Mouse (Mus musculus) liver, adult 2 months (tissue): ENCODE data around the gene Rnf10. TPM values are rescaled to one million over a fixed set of nuclear protein-coding genes. Genes with fewer than 3 reads are reported as not detected.

Experiments used
- DNase-seq: peaks from one replicate; pipeline ENCODE4 v3.0.0-alpha.2; 2011; ENCODE audit warnings: low read depth, low spot score; ENCODE audit errors: extremely low read depth
- H3K27ac ChIP-seq: fragments of 200-500 bp; replicated peaks from 2 replicates; pipeline ENCODE4 v1.5.1; 2012; ENCODE audit warnings: low read depth, mild to moderate bottlenecking, control low read depth, inconsistent platforms, low read length; ENCODE audit not compliant: insufficient read depth
- H3K27me3 ChIP-seq: fragments of 200-500 bp; 2 replicates; pipeline ENCODE4 v1.6.1; 2012; ENCODE audit warnings: mild to moderate bottlenecking, moderate library complexity, low read length, inconsistent platforms; ENCODE audit not compliant: control insufficient read depth, insufficient read depth
- H3K36me3 ChIP-seq: fragments of 200-500 bp; 2 replicates; pipeline ENCODE4 v1.6.1; 2012; ENCODE audit warnings: low read length, inconsistent platforms; ENCODE audit not compliant: control insufficient read depth, insufficient read depth
- H3K4me1 ChIP-seq: fragments of 200-500 bp; 2 replicates; pipeline ENCODE4 v1.6.1; 2011; ENCODE audit warnings: low read length; ENCODE audit not compliant: control insufficient read depth, insufficient read depth
- H3K4me3 ChIP-seq: fragments of 200-500 bp; 2 replicates; pipeline ENCODE4 v1.5.1; 2011; ENCODE audit warnings: low read depth, mild to moderate bottlenecking, control low read depth, low read length, moderate library complexity; ENCODE audit not compliant: insufficient read depth
- H3K79me2 ChIP-seq: fragments of 200-500 bp; 2 replicates; pipeline ENCODE4 v1.6.1; 2012; ENCODE audit warnings: inconsistent platforms, mild to moderate bottlenecking, low read length, moderate library complexity; ENCODE audit not compliant: control insufficient read depth, insufficient read depth
- H3K9ac ChIP-seq: fragments of 200-500 bp; 2 replicates; pipeline ENCODE4 v1.6.1; 2012; ENCODE audit warnings: low read depth, mild to moderate bottlenecking, control low read depth, inconsistent platforms, low read length
- CTCF ChIP-seq: fragments of 200-500 bp; IDR thresholded peaks from 2 replicates; pipeline ENCODE4 v1.5.1; 2011; ENCODE audit warnings: low read depth, low read length, control low read depth
- POLR2A ChIP-seq: fragments of 200-500 bp; IDR thresholded peaks from 2 replicates; pipeline ENCODE4 v1.6.1; 2011; ENCODE audit warnings: low read length, control low read depth; ENCODE audit not compliant: insufficient read depth; ENCODE audit errors: extremely low read depth
- WGBS: fragments of 180-500 bp; shearing (Covaris S2); methylation state at CpG from one replicate; pipeline ENCODE4 v1.1.7; 2018; 5-methylcytosine and 5-hydroxymethylcytosine counted together
- polyA plus RNA-seq: library from polyadenylated mRNA; depleted of rRNA; stranded (reverse); fragments of >200 nt; gene quantifications from 2 replicates; pipeline ENCODE4 v1.2.3, GENCODE M21; 2012
- total RNA-seq: library from RNA; depleted of rRNA; stranded (reverse); fragments of >200 nt; gene quantifications from 2 replicates; pipeline ENCODE4 v1.2.3, GENCODE M21; 2014

Gene Rnf10
- total and polyA plus RNA-seq, 2 experiments, result 32.1 to 79.2 TPM

DNA sequence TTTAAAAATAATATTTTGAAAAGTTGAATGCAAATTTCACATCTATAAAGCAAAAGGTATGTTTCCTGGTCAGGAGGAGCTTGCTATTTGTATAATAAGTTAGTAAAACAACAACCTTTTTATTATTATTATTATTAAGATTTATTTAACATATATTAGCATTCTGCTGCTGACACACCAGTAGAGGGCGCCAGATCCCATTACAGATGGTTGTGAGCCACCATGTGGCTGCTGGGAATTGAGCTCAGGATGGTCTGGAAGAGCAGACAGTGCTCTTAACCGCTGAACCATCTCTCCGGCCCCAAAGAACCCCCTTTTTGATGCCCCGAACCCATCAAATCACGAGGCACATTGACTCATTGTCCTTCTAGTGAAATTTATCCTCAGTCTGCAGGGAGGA lies 65.5 kb downstream of the Rnf10 start:
- Histone ChIP-seq H3K4me3 (no peak overlapping the region), H3K79me2 (no peaks in the 10 kb centered on the region), H3K36me3 (no peaks in the 10 kb centered on the region), H3K4me1 (peaks cover 7% of the 10 kb centered on the region; the same call in 1 of the 2 replicates), H3K27ac (no peak overlapping the region), H3K9ac (no peak overlapping the region), H3K27me3 (peaks cover 9% of the 10 kb centered on the region; the same call in 1 of the 2 replicates)
- DNase-seq, result no peak
- TF ChIP-seq POLR2A (no peak), CTCF (no peak)
- WGBS, result 64% methylated on average over 5 of the region's 5 CpGs

DNA sequence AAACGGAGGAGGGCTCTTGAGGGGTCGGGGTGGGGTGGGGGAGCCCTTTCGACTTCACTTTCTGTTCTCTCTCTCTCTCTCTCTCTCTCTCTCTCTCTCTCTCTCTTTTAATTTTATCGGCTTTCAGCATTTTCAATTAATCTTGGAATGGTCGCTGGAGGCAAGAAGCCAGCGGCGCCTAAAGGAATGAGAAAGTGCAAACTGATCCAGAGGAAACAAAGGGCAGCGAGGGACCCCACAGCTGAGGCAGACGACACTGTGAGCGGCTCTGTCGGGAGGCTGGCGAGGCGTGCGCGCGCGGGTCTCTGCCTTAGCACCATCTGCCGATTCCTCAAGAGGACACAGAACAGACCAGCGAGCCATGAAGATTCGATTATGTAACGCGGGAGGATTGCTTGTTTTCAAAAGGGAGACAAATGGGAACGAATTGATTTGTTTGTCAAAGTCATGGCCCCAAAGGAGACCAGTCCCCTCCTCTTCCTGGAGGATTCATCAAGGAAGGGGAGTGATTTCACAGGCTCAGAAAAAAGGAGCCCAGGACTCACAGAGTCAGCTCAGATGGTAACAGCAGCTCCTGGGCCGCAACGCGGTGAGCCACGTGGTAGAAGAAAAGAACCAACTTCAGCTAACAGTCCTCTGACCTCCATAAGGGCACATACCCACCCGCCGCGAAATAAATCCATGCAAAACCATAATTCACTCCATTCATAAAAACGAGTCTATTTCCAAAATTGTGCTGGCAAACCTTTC lies 68.0 kb downstream of the Rnf10 start:
- peak; percentile 6 for DNase-seq
- Histone ChIP-seq H3K27ac (no peak overlapping the region), H3K79me2 (no peaks in the 10 kb centered on the region), H3K4me3 (no peak overlapping the region), H3K36me3 (no peaks in the 10 kb centered on the region), H3K4me1 (peaks cover 7% of the 10 kb centered on the region; the same call in 1 of the 2 replicates), H3K27me3 (peaks cover 9% of the 10 kb centered on the region; the same call in 1 of the 2 replicates), H3K9ac (no peak overlapping the region)
- TF ChIP-seq CTCF, result no peak
- 7% methylated on average over 31 of the region's 31 CpGs for WGBS

DNA sequence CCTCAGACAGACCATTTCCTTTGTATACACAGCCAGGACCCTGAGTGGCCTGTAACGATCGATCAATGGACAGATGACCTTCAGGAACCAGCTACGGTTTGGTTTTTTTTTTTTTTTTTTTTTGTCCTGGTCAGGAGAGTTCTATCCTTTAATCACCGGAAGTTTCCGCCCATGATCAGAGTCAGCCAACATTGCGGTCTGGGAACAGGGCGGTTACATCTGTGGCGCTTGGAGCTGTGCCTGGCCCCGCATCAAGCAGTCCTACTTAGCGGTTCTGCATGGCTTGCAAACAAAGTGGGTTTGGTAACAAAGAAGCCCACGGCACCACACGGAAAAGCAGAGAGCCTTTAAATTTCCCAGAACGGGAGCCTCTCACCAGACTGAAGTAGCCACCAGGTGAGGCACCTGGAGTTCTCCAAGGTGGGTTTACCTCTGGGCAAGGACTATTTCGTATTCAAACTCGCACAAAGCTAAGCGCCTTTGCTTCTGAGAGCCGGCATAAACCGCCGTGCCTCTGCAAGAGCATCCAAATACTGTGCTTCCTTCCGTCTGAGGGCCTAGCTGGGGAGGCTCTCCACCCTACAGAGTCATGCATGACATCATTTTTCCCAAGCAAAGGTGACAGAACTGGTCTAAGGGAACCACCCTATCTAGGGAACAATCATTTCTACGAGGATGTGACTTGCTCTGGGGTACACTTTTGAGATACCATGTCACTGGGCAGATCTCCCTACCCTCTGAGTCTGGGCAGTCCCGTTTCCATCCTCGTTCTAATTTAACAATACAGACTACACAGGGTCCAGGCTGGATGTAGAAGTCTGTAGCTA lies 68.8 kb downstream of the Rnf10 start:
- no peaks in the 10 kb centered on the region for H3K79me2 ChIP-seq
- no peak overlapping the region for H3K9ac ChIP-seq
- no peak overlapping the region for H3K27ac ChIP-seq
- DNase-seq, result peak; percentile 42
- 6% methylated on average over 23 of the region's 23 CpGs for WGBS
- TF ChIP-seq CTCF, result no peak
- no peak for TF ChIP-seq POLR2A
- peaks cover 7% of the 10 kb centered on the region; the same call in 1 of the 2 replicates for H3K4me1 ChIP-seq
- H3K27me3 ChIP-seq, result peaks cover 9% of the 10 kb centered on the region; the same call in 1 of the 2 replicates
- H3K36me3 ChIP-seq, result no peaks in the 10 kb centered on the region
- H3K4me3 ChIP-seq, result no peak overlapping the region

DNA sequence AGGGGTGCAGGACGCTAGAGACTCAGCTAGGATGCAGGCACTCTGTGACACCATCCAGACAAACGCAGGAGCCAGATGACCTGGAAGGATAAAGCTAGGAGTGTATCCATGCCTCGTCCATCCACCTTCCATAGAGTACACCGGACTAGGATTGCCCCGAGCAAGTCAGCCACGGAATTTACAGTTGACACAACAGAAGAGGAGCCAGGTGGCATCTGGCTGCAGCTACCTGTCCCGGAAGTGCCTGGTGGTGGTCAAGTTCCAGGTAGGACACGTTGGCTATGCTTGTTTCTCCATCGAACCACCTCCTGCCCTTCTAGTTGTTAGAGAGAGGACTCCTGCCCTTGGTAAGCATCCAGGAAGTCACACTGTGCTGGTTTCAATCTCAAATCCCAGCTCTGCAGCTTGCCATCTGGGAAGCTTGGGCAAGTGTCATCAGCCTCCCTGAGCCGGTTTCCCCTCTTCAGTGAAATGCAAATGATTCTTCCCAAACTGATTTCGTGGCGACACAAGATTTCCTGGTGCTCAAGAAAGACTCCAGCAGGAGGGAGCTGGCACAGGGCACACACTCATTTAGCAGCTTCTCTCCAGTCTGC lies 78.0 kb downstream of the Rnf10 start:
- no peak overlapping the region for H3K4me3 ChIP-seq
- no peak for DNase-seq
- H3K79me2 ChIP-seq, result no peaks in the 10 kb centered on the region
- TF ChIP-seq POLR2A, result no peak
- no peak for TF ChIP-seq CTCF
- peaks cover 31% of the 10 kb centered on the region; the same call in 1 of the 2 replicates for H3K27me3 ChIP-seq
- no peak overlapping the region for H3K9ac ChIP-seq
- peaks cover 7% of the 10 kb centered on the region; the same call in 1 of the 2 replicates for H3K4me1 ChIP-seq
- no peaks in the 10 kb centered on the region for H3K36me3 ChIP-seq
- 18% methylated on average over 12 of the region's 12 CpGs for WGBS
- no peak overlapping the region for H3K27ac ChIP-seq

DNA sequence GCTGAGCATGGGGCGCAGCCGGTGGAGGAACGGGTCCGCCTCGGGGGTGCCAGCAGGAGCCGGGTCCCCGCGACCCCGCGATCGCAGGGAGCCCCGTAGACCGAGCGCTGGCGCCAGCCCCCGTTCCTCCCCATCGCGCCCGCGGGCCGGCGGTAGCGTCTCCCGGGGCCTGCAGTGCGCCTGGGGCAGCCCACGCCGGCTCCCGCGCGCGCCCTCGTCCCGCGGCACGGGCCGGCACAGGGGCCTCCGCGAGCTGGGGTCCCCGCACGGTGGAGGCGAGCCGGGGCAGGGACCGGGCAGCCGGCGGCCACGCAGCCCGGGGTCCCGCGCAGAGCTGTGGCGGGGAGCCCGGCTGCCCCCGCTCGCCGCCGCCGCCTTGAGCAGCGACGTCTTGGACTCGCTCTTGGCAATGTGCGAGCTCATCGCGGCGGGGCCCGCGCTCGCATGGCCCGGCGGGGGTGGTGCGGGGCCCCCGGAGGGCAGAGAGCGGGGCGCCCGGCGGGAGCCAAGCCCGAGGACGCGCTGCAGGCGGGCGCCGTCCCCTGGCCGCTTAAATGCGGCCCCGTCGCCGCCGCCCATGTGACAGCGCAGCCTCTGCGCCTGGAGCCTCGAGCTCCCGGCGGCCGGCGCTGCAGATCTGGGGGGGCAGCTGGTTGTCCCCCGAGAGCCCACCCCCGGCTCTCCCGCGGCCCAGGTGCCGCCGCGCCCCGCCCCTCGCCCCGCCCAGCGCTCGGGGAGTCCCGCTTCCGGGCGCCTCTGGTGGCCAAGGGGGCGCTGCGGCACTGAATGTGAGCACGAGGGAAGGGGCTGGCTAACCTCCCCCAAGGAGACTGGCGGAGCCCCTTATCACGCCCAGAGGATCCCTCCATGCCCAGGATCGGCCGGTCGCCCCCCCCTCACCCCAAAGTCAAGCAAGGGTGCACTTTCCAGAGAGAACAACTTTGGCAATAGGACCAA lies 78.8 kb downstream of the Rnf10 start, which contains the start of gene Cabp1:
TSS of gene Cabp1 (minus strand) at position 713 of the 957 bp plus-strand sequence.
- no peak within 1 kb of the TSS for H3K27ac ChIP-seq
- peak within 1 kb of the TSS; percentile 26; the same call in 1 of the 2 replicates for H3K4me3 ChIP-seq
- WGBS, result 2% methylated on average over 108 of the region's 116 CpGs
- TF ChIP-seq CTCF, result peak; percentile 16; the same call in 1 of the 2 replicates
- TF ChIP-seq POLR2A, result no peak
- 0 out of 2 replicates have a peak within 1 kb of the TSS, but pooled peaks have one; percentile 22 for H3K9ac ChIP-seq
- DNase-seq, result no peak
- H3K27me3 ChIP-seq, result peaks cover 31% of the 10 kb centered on the region; the same call in 1 of the 2 replicates
- peaks cover 7% of the 10 kb centered on the region; the same call in 1 of the 2 replicates for H3K4me1 ChIP-seq
- H3K36me3 ChIP-seq, result no peaks in the 10 kb centered on the region
- no peaks in the 10 kb centered on the region for H3K79me2 ChIP-seq
